In the genomic region with DNA sequence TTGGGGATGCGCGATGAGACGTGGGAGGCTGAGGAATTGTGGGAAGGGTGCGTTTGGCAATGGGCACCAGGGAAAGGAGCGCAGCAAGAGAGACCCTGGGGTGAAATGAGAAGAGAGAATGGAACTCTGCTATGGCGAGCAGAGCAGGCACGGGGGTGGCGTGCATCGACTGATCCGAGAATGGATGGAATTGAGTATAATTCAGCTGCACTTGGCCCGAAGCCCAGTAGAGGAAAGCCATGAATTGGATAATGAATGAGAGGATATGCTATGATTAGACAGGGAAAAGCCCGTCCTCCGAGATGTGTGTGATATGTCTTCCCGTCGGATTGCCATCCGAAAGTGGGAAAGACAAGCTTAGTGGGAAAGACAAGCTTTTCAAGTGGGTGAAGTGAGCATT, we compare ENCODE assay signal across 11 mouse cellular contexts. TPM values are rescaled to one million over a fixed set of nuclear protein-coding genes. Genes with fewer than 3 reads are reported as not detected.
DNase-seq lines count a peak whose midpoint lies in the region; ATAC-seq and TF ChIP-seq lines count a peak whose summit lies in the region.
"Had no signal": no experiment of that assay in that cellular context is flagged by ENCODE, and none has a peak within 500 bp of the region (broad histone marks: within the 10 kb centered on the region; RNA-seq: fewer than 3 reads in every experiment).

No protein-coding gene starts in this region.

- H3K27ac ChIP-seq in embryonic facial prominence, embryonic 13.5 days, result no peak overlapping the region
- no peak overlapping the region for H3K27ac ChIP-seq in embryonic facial prominence, embryonic 10.5 days (replicated peaks)
- no peak overlapping the region for H3K27ac ChIP-seq in lung, embryonic 15.5 days
- H3K27ac ChIP-seq in layer of hippocampus, adult 2 months, result no peak overlapping the region
- no peak overlapping the region for H3K27ac ChIP-seq in heart, embryonic 12.5 days (ENCODE audit: poor library complexity, severe bottlenecking)
- H3K27ac ChIP-seq: macrophage had no signal

- H3K4me1 ChIP-seq in embryonic facial prominence, embryonic 13.5 days, result peaks cover 26% of the 10 kb centered on the region
- peaks cover 2% of the 10 kb centered on the region for H3K4me1 ChIP-seq in embryonic facial prominence, embryonic 10.5 days
- 0 out of 2 replicates have a peak, but pooled peaks cover 7% of the 10 kb centered on the region for H3K4me1 ChIP-seq in lung, embryonic 15.5 days
- peaks cover 2% of the 10 kb centered on the region; the same call in 1 of the 2 replicates for H3K4me1 ChIP-seq in lung, adult 2 months (ENCODE audit: control insufficient read depth, insufficient read depth, low read length)
- H3K4me1 ChIP-seq in heart, embryonic 12.5 days (replicated peaks), result 0 out of 2 replicates have a peak, but pooled peaks cover 4% of the 10 kb centered on the region

- WGBS in embryonic facial prominence, embryonic 13.5 days, result 59% methylated on average over 16 of the region's 16 CpGs
- whole genome bisulfite sequencing in embryonic facial prominence, embryonic 10.5 days, result 95% methylated on average over 16 of the region's 16 CpGs
- WGBS in lung, embryonic 15.5 days, result 50% methylated on average over 16 of the region's 16 CpGs
- 52% methylated on average over 16 of the region's 16 CpGs for WGBS in lung, adult 2 months
- WGBS in heart, embryonic 12.5 days, result 77% methylated on average over 16 of the region's 16 CpGs

- no peak for TF ChIP-seq POLR2A in lung, adult 2 months (IDR thresholded peaks at IDR 0.05; ENCODE audit: borderline replicate concordance, extremely low read depth, low read depth, low read length)

- no peak for TF ChIP-seq CTCF in lung, adult 2 months (IDR thresholded peaks at IDR 0.05; ENCODE audit: insufficient read depth, low read length)
- no peak for TF ChIP-seq CTCF in layer of hippocampus, adult 2 months (conservative IDR thresholded peaks at IDR 0.05)

- H3K9me3 ChIP-seq in embryonic facial prominence, embryonic 13.5 days, result no peaks in the 10 kb centered on the region
- no peaks in the 10 kb centered on the region for H3K9me3 ChIP-seq in embryonic facial prominence, embryonic 10.5 days
- H3K9me3 ChIP-seq in lung, embryonic 15.5 days, result no peaks in the 10 kb centered on the region
- 0 out of 2 replicates have a peak, but pooled peaks cover 3% of the 10 kb centered on the region for H3K9me3 ChIP-seq in heart, embryonic 12.5 days (replicated peaks)

- DNase-seq in embryonic facial prominence, embryonic 10.5 days (ENCODE audit: low spot score), result no peak
- DNase-seq in lung, adult 2 months, result no peak
- DNase-seq in layer of hippocampus, adult 2 months (ENCODE audit: low spot score in 2 of 2), result peak; percentile 48 to 57
- DNase-seq in right cerebral cortex, postnatal 10 days (ENCODE audit: low spot score in 2 of 2), result peak; percentile 84 to 86
- DNase-seq in thymus, postnatal 25 days, result no peak
- DNase-seq: heart, adult 18-20 months; kidney, adult 9 months had no signal

- no peak for ATAC-seq in embryonic facial prominence, embryonic 13.5 days (ENCODE audit: insufficient number of reproducible peaks, insufficient read depth, low FRiP score, low TSS enrichment, low read depth)
- 0 out of 2 replicates have a peak, but pooled peaks have one; percentile 19 for ATAC-seq in lung, embryonic 15.5 days (ENCODE audit: borderline replicate concordance, extremely low read depth, low FRiP score, low TSS enrichment)
- no peak for ATAC-seq in heart, embryonic 12.5 days (ENCODE audit: insufficient number of reproducible peaks, low FRiP score)

- H3K9ac ChIP-seq in embryonic facial prominence, embryonic 13.5 days, result no peak overlapping the region
- no peak overlapping the region for H3K9ac ChIP-seq in lung, embryonic 15.5 days
- H3K9ac ChIP-seq in heart, embryonic 12.5 days, result no peak overlapping the region

- H3K4me2 ChIP-seq in embryonic facial prominence, embryonic 13.5 days, result peak overlapping the region; percentile 5; the same call in 1 of the 2 replicates
- no peak overlapping the region for H3K4me2 ChIP-seq in lung, embryonic 15.5 days
- H3K4me2 ChIP-seq in heart, embryonic 12.5 days, result no peak overlapping the region

- H3K36me3 ChIP-seq in embryonic facial prominence, embryonic 13.5 days, result no peaks in the 10 kb centered on the region
- H3K36me3 ChIP-seq in embryonic facial prominence, embryonic 10.5 days (replicated peaks), result no peaks in the 10 kb centered on the region
- no peaks in the 10 kb centered on the region for H3K36me3 ChIP-seq in lung, embryonic 15.5 days
- H3K36me3 ChIP-seq in heart, embryonic 12.5 days, result no peaks in the 10 kb centered on the region

- H3K27me3 ChIP-seq in embryonic facial prominence, embryonic 13.5 days, result no peaks in the 10 kb centered on the region
- H3K27me3 ChIP-seq in embryonic facial prominence, embryonic 10.5 days (replicated peaks; ENCODE audit: low read depth, poor library complexity, severe bottlenecking), result no peaks in the 10 kb centered on the region
- H3K27me3 ChIP-seq in lung, embryonic 15.5 days, result no peaks in the 10 kb centered on the region
- H3K27me3 ChIP-seq in heart, embryonic 12.5 days (replicated peaks), result no peaks in the 10 kb centered on the region

- H3K4me3 ChIP-seq in embryonic facial prominence, embryonic 13.5 days, result no peak overlapping the region
- H3K4me3 ChIP-seq in embryonic facial prominence, embryonic 10.5 days, result no peak overlapping the region
- H3K4me3 ChIP-seq in lung, embryonic 15.5 days, result no peak overlapping the region
- no peak overlapping the region for H3K4me3 ChIP-seq in lung, adult 2 months (replicated peaks; ENCODE audit: extremely low read depth, low read depth, low read length)
- H3K4me3 ChIP-seq in layer of hippocampus, adult 2 months, result peak overlapping the region; percentile 1; the same call in 1 of the 2 replicates
- no peak overlapping the region for H3K4me3 ChIP-seq in heart, embryonic 12.5 days

RNA-seq across cellular contexts. Expression of a gene that starts 26.7 kb away (rescaled TPM):
- polyA plus RNA-seq in embryonic facial prominence, embryonic 13.5 days (2015; fragmentation: Nextera tagmentation; extraction: Ambion mirVana), result 3.8 and 5.3 TPM in 2 replicates
- 3.5 and 4.0 TPM in 2 replicates for polyA plus RNA-seq in embryonic facial prominence, embryonic 10.5 days (2016; fragmentation: Nextera tagmentation; extraction: Ambion mirVana)
- polyA plus RNA-seq in lung, embryonic 15.5 days (2015; fragmentation: Nextera tagmentation; extraction: Ambion mirVana), result 1.1 and 1.3 TPM in 2 replicates
- polyA plus RNA-seq in lung, adult 2 months (2012; rRNA removed), result 0.20 and 0.60 TPM in 2 replicates
- 100 to 1,000 TPM; 138 to 150 TPM for total RNA-seq in layer of hippocampus, adult 2 months (2021)
- 3.0 and 3.2 TPM in 2 replicates for polyA plus RNA-seq in heart, embryonic 12.5 days (2016; fragmentation: Nextera tagmentation; extraction: Ambion mirVana)
- polyA plus RNA-seq: macrophage had no signal

Comparison
In these comparisons a context has a peak if more than half of its experiments do, and no peak if none do; other contexts are left out.
1. DNase-seq: peak in layer of hippocampus, adult 2 months (2 of 2) and right cerebral cortex, postnatal 10 days (2 of 2); none in embryonic facial prominence, embryonic 10.5 days (single experiment), lung, adult 2 months (single experiment) and thymus, postnatal 25 days (single experiment).